Mouse (Mus musculus): ENCODE measurements around the gene Pecr. TPM values are rescaled to one million over a fixed set of nuclear protein-coding genes. Genes with fewer than 3 reads are reported as not detected.
"Not testable (repeated sequence)": the region's sequence is repeated elsewhere in the genome, so short reads cannot be mapped to it uniquely, and the experiment has no call there.

Pecr gene
- polyA plus RNA-seq, 1 experiment from 2014 or later = 12.8 TPM

- H3K27ac ChIP-seq (replicated peaks) = peak overlapping the region; percentile 60
Observed at GRCm38 (mm10) chr1:72226172-72226886, 57.8 kb downstream of the Pecr start.

GRCm38 (mm10) chr1:72225720-72226171, 58.4 kb downstream of the Pecr start:
- H3K27ac ChIP-seq (replicated peaks); H3K27me3 ChIP-seq; H3K4me1 ChIP-seq; H3K9me3 ChIP-seq; H3K36me3 ChIP-seq: not testable (repeated sequence)
- ATAC-seq (replicated peaks) = peak; percentile 94
- Histone ChIP-seq H3K9ac (replicated peaks) (peak overlapping the region; percentile 43), H3K4me2 (replicated peaks) (peak overlapping the region; percentile 67), H3K4me3 (peak overlapping the region; percentile 50)
- under 1% methylated on average over 28 of the region's 31 CpGs for WGBS

More at GRCm38 (mm10) chr1:72226172-72226886, 57.8 kb downstream of the Pecr start:
- peak; percentile 88 for ATAC-seq (replicated peaks)
- under 1% methylated on average over 11 of the region's 18 CpGs for WGBS
- Histone ChIP-seq H3K4me3 (peak overlapping the region; percentile 50), H3K36me3 (no peaks in the 10 kb centered on the region), H3K27me3 (peaks cover 8% of the 10 kb centered on the region; the same call in 1 of the 2 replicates), H3K4me2 (replicated peaks) (peak overlapping the region; percentile 67), H3K4me1 (peaks cover 8% of the 10 kb centered on the region), H3K9me3 (no peaks in the 10 kb centered on the region), H3K9ac (replicated peaks) (0 out of 2 replicates have a peak overlapping the region, but pooled peaks have one; percentile 13)

GRCm38 (mm10) chr1:72225054-72225718, 58.9 kb downstream of the Pecr start:
- peak overlapping the region; percentile 67 for H3K4me2 ChIP-seq (replicated peaks)
- H3K9me3 ChIP-seq = no peaks in the 10 kb centered on the region
- peaks cover 8% of the 10 kb centered on the region for H3K4me1 ChIP-seq
- WGBS = 10% methylated on average over 13 of the region's 13 CpGs
- peak overlapping the region; percentile 50 for H3K4me3 ChIP-seq
- no peaks in the 10 kb centered on the region for H3K36me3 ChIP-seq
- 0 out of 2 replicates have a peak, but pooled peaks have one; percentile 5 for ATAC-seq (replicated peaks)
- no peak overlapping the region for H3K27ac ChIP-seq (replicated peaks)
- H3K9ac ChIP-seq (replicated peaks) = peak overlapping the region; percentile 43
- H3K27me3 ChIP-seq = peaks cover 8% of the 10 kb centered on the region; the same call in 1 of the 2 replicates

- Histone ChIP-seq H3K9me3 (no peaks in the 10 kb centered on the region), H3K4me2 (replicated peaks) (no peak overlapping the region), H3K27me3 (peaks cover 8% of the 10 kb centered on the region; the same call in 1 of the 2 replicates), H3K4me3 (no peak overlapping the region), H3K27ac (replicated peaks) (no peak overlapping the region), H3K36me3 (no peaks in the 10 kb centered on the region), H3K9ac (replicated peaks) (no peak overlapping the region), H3K4me1 (no peaks in the 10 kb centered on the region)
- no peak for ATAC-seq (replicated peaks)
- WGBS = 17% methylated on average over 4 of the region's 4 CpGs
Observed at GRCm38 (mm10) chr1:72220008-72220407, 64.1 kb downstream of the Pecr start.

GRCm38 (mm10) chr1:72219116-72219515, 65.0 kb downstream of the Pecr start:
- Histone ChIP-seq H3K36me3 (no peaks in the 10 kb centered on the region), H3K9ac (replicated peaks) (no peak overlapping the region), H3K4me2 (replicated peaks) (no peak overlapping the region), H3K27me3 (0 out of 2 replicates have a peak, but pooled peaks cover 4% of the 10 kb centered on the region), H3K27ac (replicated peaks) (no peak overlapping the region), H3K4me1 (no peaks in the 10 kb centered on the region), H3K9me3 (no peaks in the 10 kb centered on the region), H3K4me3 (no peak overlapping the region)
- no peak for ATAC-seq (replicated peaks)
- 37% methylated on average over 2 of the region's 2 CpGs for WGBS

- no peak overlapping the region for H3K4me3 ChIP-seq
- no peak overlapping the region for H3K4me2 ChIP-seq (replicated peaks)
- no peak for ATAC-seq (replicated peaks)
- no peak overlapping the region for H3K27ac ChIP-seq (replicated peaks)
- H3K9me3 ChIP-seq = no peaks in the 10 kb centered on the region
- H3K27me3 ChIP-seq = no peaks in the 10 kb centered on the region
- H3K36me3 ChIP-seq = no peaks in the 10 kb centered on the region
- no peaks in the 10 kb centered on the region for H3K4me1 ChIP-seq
- H3K9ac ChIP-seq (replicated peaks) = no peak overlapping the region
- WGBS = 77% methylated on average over 2 of the region's 2 CpGs
Observed at GRCm38 (mm10) chr1:72218626-72219025, 65.5 kb downstream of the Pecr start.

GRCm38 (mm10) chr1:72216761-72217160, 67.4 kb downstream of the Pecr start:
- ATAC-seq (replicated peaks) = no peak
- no peak overlapping the region for H3K4me3 ChIP-seq
- no peaks in the 10 kb centered on the region for H3K36me3 ChIP-seq
- peaks cover 8% of the 10 kb centered on the region for H3K4me1 ChIP-seq
- no peak overlapping the region for H3K27ac ChIP-seq (replicated peaks)
- H3K4me2 ChIP-seq (replicated peaks) = no peak overlapping the region
- H3K27me3 ChIP-seq = no peaks in the 10 kb centered on the region
- H3K9me3 ChIP-seq = no peaks in the 10 kb centered on the region
- 87% methylated on average over 7 of the region's 7 CpGs for WGBS
- no peak overlapping the region for H3K9ac ChIP-seq (replicated peaks)

- H3K27me3 ChIP-seq = no peaks in the 10 kb centered on the region; the same call in 1 of the 2 replicates
- H3K36me3 ChIP-seq = no peaks in the 10 kb centered on the region
- H3K4me1 ChIP-seq = peaks cover 13% of the 10 kb centered on the region
- H3K27ac ChIP-seq (replicated peaks) = no peak overlapping the region
- no peak overlapping the region for H3K4me2 ChIP-seq (replicated peaks)
- H3K9ac ChIP-seq (replicated peaks) = no peak overlapping the region
- H3K9me3 ChIP-seq = no peaks in the 10 kb centered on the region
- 84% methylated on average over 4 of the region's 4 CpGs for WGBS
- no peak for ATAC-seq (replicated peaks)
- H3K4me3 ChIP-seq = no peak overlapping the region
Observed at GRCm38 (mm10) chr1:72215174-72215573, 68.9 kb downstream of the Pecr start.

GRCm38 (mm10) chr1:72214470-72214961, 69.6 kb downstream of the Pecr start:
- Histone ChIP-seq H3K27me3 (no peaks in the 10 kb centered on the region; the same call in 1 of the 2 replicates), H3K4me1 (peaks cover 13% of the 10 kb centered on the region), H3K4me2 (replicated peaks) (no peak overlapping the region), H3K9me3 (no peaks in the 10 kb centered on the region), H3K4me3 (no peak overlapping the region), H3K36me3 (no peaks in the 10 kb centered on the region), H3K27ac (replicated peaks) (no peak overlapping the region), H3K9ac (replicated peaks) (no peak overlapping the region)
- ATAC-seq (replicated peaks) = no peak
- 56% methylated on average over 7 of the region's 7 CpGs for WGBS

- Histone ChIP-seq H3K9me3 (no peaks in the 10 kb centered on the region), H3K27ac (replicated peaks) (no peak overlapping the region), H3K4me2 (replicated peaks) (no peak overlapping the region), H3K4me1 (peaks cover 13% of the 10 kb centered on the region), H3K27me3 (no peaks in the 10 kb centered on the region; the same call in 1 of the 2 replicates), H3K9ac (replicated peaks) (no peak overlapping the region), H3K36me3 (no peaks in the 10 kb centered on the region), H3K4me3 (no peak overlapping the region)
- no peak for ATAC-seq (replicated peaks)
- 89% methylated on average over 3 of the region's 3 CpGs for WGBS
Observed at GRCm38 (mm10) chr1:72213954-72214353, 70.2 kb downstream of the Pecr start.

- Histone ChIP-seq H3K4me1 (peaks cover 13% of the 10 kb centered on the region), H3K4me2 (replicated peaks) (peak within 1 kb of the TSS; percentile 99), H3K9ac (replicated peaks) (peak within 1 kb of the TSS; percentile 69), H3K27me3 (no peaks in the 10 kb centered on the region; the same call in 1 of the 2 replicates), H3K36me3 (no peaks in the 10 kb centered on the region), H3K9me3 (no peaks in the 10 kb centered on the region), H3K27ac (replicated peaks) (no peak within 1 kb of the TSS), H3K4me3 (peak within 1 kb of the TSS; percentile 85)
- ATAC-seq (replicated peaks) = peak; percentile 79
- under 1% methylated on average over 85 of the region's 89 CpGs for WGBS
Observed at GRCm38 (mm10) chr1:72211701-72212699, 72.1 kb downstream of the Pecr start, which contains the start of gene Mreg. Mreg (minus strand) TSS chr1:72212307.

Data from forebrain, embryonic 15.5 days (tissue).